Mouse (Mus musculus) forebrain, embryonic 14.5 days (tissue): ENCODE measurements around the gene Zkscan1. TPM values are rescaled to one million over a fixed set of nuclear protein-coding genes. Genes with fewer than 3 reads are reported as not detected.
"Not testable (repeated sequence)": the region's sequence is repeated elsewhere in the genome, so short reads cannot be mapped to it uniquely, and the experiment has no call there.

Experiments used
- ATAC-seq: fragments of 200-750 bp; cut with Nextera tagmentation; 2 replicates; pipeline ENCODE4 v1.8.0; 2017; ENCODE audit warnings: mild to moderate bottlenecking, moderate library complexity
- DNase-seq: peaks from one replicate; pipeline ENCODE4 v3.0.0-alpha.2; 2015; ENCODE audit warnings: low spot score
- H3K27ac ChIP-seq: fragments of 300-500 bp; sonication (generic); 2 replicates; pipeline ENCODE4 v1.5.1; 2014; ENCODE audit warnings: low read depth, mild to moderate bottlenecking, control low read depth, low read length, moderate library complexity
- H3K27me3 ChIP-seq: fragments of 300-500 bp; sonication (generic); replicated peaks from 2 replicates; pipeline ENCODE4 v1.6.1; 2014; ENCODE audit warnings: low read length, control low read depth, mixed read lengths; ENCODE audit not compliant: control insufficient read depth, insufficient read depth
- H3K36me3 ChIP-seq: fragments of 300-500 bp; sonication (generic); 2 replicates; pipeline ENCODE4 v1.6.1; 2014; ENCODE audit warnings: low read length, control low read depth; ENCODE audit not compliant: control insufficient read depth, insufficient read depth
- H3K4me1 ChIP-seq: fragments of 300-500 bp; sonication (generic); 2 replicates; pipeline ENCODE4 v1.6.1; 2014; ENCODE audit warnings: antibody characterized with exemption, low read length, control low read depth; ENCODE audit not compliant: control insufficient read depth, insufficient read depth
- H3K4me2 ChIP-seq: fragments of 300-500 bp; sonication (generic); 2 replicates; pipeline ENCODE4 v1.6.1; 2014; ENCODE audit warnings: mild to moderate bottlenecking, control low read depth, low read length
- H3K4me3 ChIP-seq: fragments of 300-500 bp; sonication (generic); 2 replicates; pipeline ENCODE4 v1.5.1; 2014; ENCODE audit warnings: low read depth, low read length, control low read depth
- H3K9ac ChIP-seq: fragments of 300-500 bp; sonication (generic); 2 replicates; pipeline ENCODE4 v1.6.1; 2014; ENCODE audit warnings: mild to moderate bottlenecking, low read length, control low read depth, moderate library complexity
- H3K9me3 ChIP-seq: fragments of 300-500 bp; sonication (generic); replicated peaks from 2 replicates; pipeline ENCODE4 v1.6.1; 2016; ENCODE audit warnings: low read length, control low read depth, mixed read lengths; ENCODE audit not compliant: control insufficient read depth
- WGBS: fragments of 180-500 bp; shearing (Covaris S2); extraction: QIAGEN DNeasy Blood & Tissue Kit; methylation state at CpG from one replicate; pipeline ENCODE4 v1.1.7; 2014; 5-methylcytosine and 5-hydroxymethylcytosine counted together
- polyA plus RNA-seq: library from polyadenylated mRNA; unstranded; fragments of >200 nt; fragmentation: Nextera tagmentation; extraction: Ambion mirVana; gene quantifications from 2 replicates; pipeline ENCODE4 v1.2.1, GENCODE M21; 2014

The Zkscan1 gene
- polyA plus RNA-seq, 1 experiment from 2014 or later: 32.6 TPM

- no peak overlapping the region for H3K9ac ChIP-seq
- 91% methylated on average over 2 of the region's 2 CpGs for WGBS
- H3K4me2 ChIP-seq: no peak overlapping the region
- H3K9me3 ChIP-seq: no peaks in the 10 kb centered on the region
- no peak for DNase-seq
- H3K27ac ChIP-seq: no peak overlapping the region
- no peaks in the 10 kb centered on the region for H3K27me3 ChIP-seq
- peaks cover 58% of the 10 kb centered on the region for H3K36me3 ChIP-seq
- H3K4me3 ChIP-seq: no peak overlapping the region
- no peak for ATAC-seq
- no peaks in the 10 kb centered on the region for H3K4me1 ChIP-seq
These were observed 20.1 kb downstream of the Zkscan1 start for GRCm38 (mm10) chr5:138104976-138105375.

DNA sequence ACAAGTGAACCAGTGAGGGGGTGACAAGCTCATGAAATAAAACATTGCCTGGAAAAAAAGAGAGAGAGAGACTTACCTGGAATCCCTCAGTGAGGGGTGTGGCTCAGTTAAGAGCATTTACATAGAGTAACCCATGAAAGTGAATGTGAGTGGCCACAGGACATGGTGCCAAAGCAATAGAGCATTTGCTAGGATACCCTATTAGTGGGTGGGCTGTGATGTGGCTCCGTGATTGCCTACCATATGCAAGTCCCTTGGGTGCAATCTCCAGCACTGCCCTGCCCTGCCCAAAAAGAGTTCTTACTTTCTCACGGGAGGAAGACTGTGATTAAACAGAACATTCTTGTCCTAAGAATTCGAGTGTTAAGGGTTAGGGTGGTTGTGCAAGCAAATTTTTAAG lies 22.2 kb downstream of the Zkscan1 start:
- Histone ChIP-seq H3K4me3 (no peak overlapping the region), H3K27ac (no peak overlapping the region), H3K27me3 (no peaks in the 10 kb centered on the region), H3K4me2 (no peak overlapping the region), H3K9me3 (no peaks in the 10 kb centered on the region), H3K4me1 (no peaks in the 10 kb centered on the region), H3K36me3 (peaks cover 37% of the 10 kb centered on the region), H3K9ac (no peak overlapping the region)
- no peak for DNase-seq
- ATAC-seq: no peak
- WGBS: 71% methylated on average over 3 of the region's 3 CpGs

DNA sequence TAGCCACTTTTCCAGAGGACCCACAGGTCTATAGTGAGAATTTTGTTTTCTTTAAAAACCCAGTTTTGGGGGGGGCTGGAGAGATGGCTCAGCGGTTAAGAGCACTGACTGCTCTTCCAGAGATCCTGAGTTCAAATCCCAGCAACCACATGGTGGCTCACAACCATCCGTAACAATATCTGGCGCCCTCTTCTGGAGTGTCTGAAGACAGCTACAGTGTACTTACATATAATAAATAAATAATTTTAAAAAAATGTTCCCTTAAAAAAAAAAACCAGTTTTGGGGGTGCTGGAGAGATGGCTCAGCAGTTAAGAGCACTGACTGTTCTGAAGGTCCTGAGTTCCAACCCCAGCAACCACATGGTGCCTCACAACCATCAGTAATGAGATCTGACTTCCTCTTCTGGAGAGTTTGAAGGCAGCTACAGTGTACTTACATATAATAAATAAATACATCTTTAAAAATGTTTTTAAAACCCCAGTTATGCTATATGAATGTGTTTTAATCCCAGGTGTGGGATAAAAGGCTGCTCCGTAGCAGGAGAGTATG lies 25.0 kb downstream of the Zkscan1 start:
- H3K9ac ChIP-seq, H3K4me2 ChIP-seq, H3K27me3 ChIP-seq, DNase-seq, H3K9me3 ChIP-seq, H3K4me1 ChIP-seq, H3K36me3 ChIP-seq, H3K27ac ChIP-seq, ATAC-seq, H3K4me3 ChIP-seq: not testable (repeated sequence)
- WGBS: 68% methylated on average over 4 of the region's 4 CpGs

GRCm38 (mm10) chr5:138116255-138117198 lies 31.6 kb downstream of the Zkscan1 start, which contains the start of gene Zscan21:
Gene Zscan21 (plus strand): TSS chr5:138116903.
- H3K4me2 ChIP-seq: peak within 1 kb of the TSS; percentile 66
- peaks cover 15% of the 10 kb centered on the region for H3K36me3 ChIP-seq
- H3K4me1 ChIP-seq: peaks cover 9% of the 10 kb centered on the region
- peak; percentile 98 for ATAC-seq
- WGBS: 6% methylated on average over 38 of the region's 38 CpGs
- no peaks in the 10 kb centered on the region for H3K27me3 ChIP-seq
- peak within 1 kb of the TSS; percentile 80 for H3K9ac ChIP-seq
- H3K4me3 ChIP-seq: peak within 1 kb of the TSS; percentile 61
- peak; percentile 96 for DNase-seq
- no peaks in the 10 kb centered on the region for H3K9me3 ChIP-seq
- peak within 1 kb of the TSS; percentile 91 for H3K27ac ChIP-seq

DNA sequence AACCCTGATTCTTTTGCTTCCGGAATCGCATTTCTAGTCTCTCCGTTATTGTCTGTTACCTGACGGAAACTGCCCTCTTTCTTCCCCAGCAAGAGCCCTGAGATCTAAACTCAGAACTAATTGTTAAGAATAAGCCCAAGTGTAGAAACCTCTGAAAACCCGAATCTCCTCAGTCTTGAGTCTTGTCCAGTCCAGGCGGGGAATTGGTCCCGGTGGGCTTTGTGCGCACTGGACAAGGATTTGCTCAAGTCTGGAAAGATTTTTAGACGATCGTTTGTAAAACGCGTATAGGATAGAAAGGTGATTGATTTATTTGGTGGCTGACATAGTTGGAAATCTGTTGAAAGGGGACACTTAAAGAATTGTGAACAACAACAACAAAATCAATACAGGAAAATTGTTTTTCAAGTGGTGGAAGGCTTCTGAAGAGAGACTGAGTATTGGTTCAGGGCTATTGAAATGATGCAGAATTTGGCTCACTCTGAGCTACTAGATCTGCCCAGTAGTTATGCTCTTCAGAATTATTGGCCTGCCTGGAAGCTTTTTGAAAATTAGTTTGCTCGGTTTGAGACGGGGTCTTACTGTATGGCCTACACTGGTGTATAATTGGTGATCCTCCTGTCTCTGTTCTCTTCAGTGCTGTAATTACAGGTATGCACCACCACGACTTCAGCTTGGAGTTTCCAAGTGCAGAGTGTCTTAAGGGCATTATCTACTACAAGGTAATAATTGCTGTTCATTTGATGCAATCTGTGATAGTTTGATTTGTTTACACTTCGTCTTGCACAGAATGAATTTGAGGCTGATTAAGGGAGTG lies 32.5 kb downstream of the Zkscan1 start:
- Histone ChIP-seq H3K4me3 (peak overlapping the region; percentile 61), H3K9me3 (no peaks in the 10 kb centered on the region), H3K4me1 (peaks cover 9% of the 10 kb centered on the region), H3K4me2 (peak overlapping the region; percentile 66), H3K27me3 (no peaks in the 10 kb centered on the region), H3K36me3 (peaks cover 17% of the 10 kb centered on the region), H3K9ac (peak overlapping the region; percentile 80), H3K27ac (peak overlapping the region; percentile 91)
- 7% methylated on average over 16 of the region's 16 CpGs for WGBS
- peak; percentile 11 for DNase-seq
- no peak; the same call in 1 of the 2 replicates for ATAC-seq

GRCm38 (mm10) chr5:138118041-138118440 lies 33.2 kb downstream of the Zkscan1 start:
- DNase-seq (no peak), ATAC-seq (no peak)
- H3K4me2 ChIP-seq: peak overlapping the region; percentile 66
- H3K9me3 ChIP-seq: no peaks in the 10 kb centered on the region
- H3K27ac ChIP-seq: no peak overlapping the region
- 77% methylated on average over 3 of the region's 3 CpGs for WGBS
- H3K4me3 ChIP-seq: peak overlapping the region; percentile 61
- no peaks in the 10 kb centered on the region for H3K27me3 ChIP-seq
- peaks cover 9% of the 10 kb centered on the region for H3K4me1 ChIP-seq
- H3K36me3 ChIP-seq: peaks cover 20% of the 10 kb centered on the region
- peak overlapping the region; percentile 80 for H3K9ac ChIP-seq

GRCm38 (mm10) chr5:138132425-138133064 lies 47.7 kb downstream of the Zkscan1 start:
- no peaks in the 10 kb centered on the region for H3K9me3 ChIP-seq
- ATAC-seq (no peak), DNase-seq (no peak)
- H3K27me3 ChIP-seq: no peaks in the 10 kb centered on the region
- peaks cover 71% of the 10 kb centered on the region for H3K36me3 ChIP-seq
- no peak overlapping the region for H3K4me2 ChIP-seq
- H3K9ac ChIP-seq: no peak overlapping the region
- no peaks in the 10 kb centered on the region for H3K4me1 ChIP-seq
- WGBS: 95% methylated on average over 5 of the region's 5 CpGs
- H3K4me3 ChIP-seq: no peak overlapping the region
- no peak overlapping the region for H3K27ac ChIP-seq

GRCm38 (mm10) chr5:138137257-138137656 lies 52.4 kb downstream of the Zkscan1 start:
- H3K9me3 ChIP-seq: no peaks in the 10 kb centered on the region
- no peaks in the 10 kb centered on the region for H3K27me3 ChIP-seq
- DNase-seq (no peak), ATAC-seq (no peak)
- WGBS: 91% methylated on average over 4 of the region's 4 CpGs
- H3K4me1 ChIP-seq: no peaks in the 10 kb centered on the region
- no peak overlapping the region for H3K27ac ChIP-seq
- H3K4me2 ChIP-seq: no peak overlapping the region
- H3K4me3 ChIP-seq: no peak overlapping the region
- peaks cover 45% of the 10 kb centered on the region for H3K36me3 ChIP-seq
- H3K9ac ChIP-seq: no peak overlapping the region
